Mouse (Mus musculus): ENCODE measurements around the gene Cd34. TPM values are rescaled to one million over a fixed set of nuclear protein-coding genes. Genes with fewer than 3 reads are reported as not detected.

Cd34 gene
- polyA plus RNA-seq, 1 experiment, result 85.9 TPM

- peaks cover 12% of the 10 kb centered on the region for H3K4me1 ChIP-seq (ENCODE audit: control insufficient read depth, insufficient read depth, low read length)
- TF ChIP-seq CTCF (IDR thresholded peaks at IDR 0.05; ENCODE audit: extremely low read depth, insufficient read depth, low read length) (no peak), POLR2A (IDR thresholded peaks at IDR 0.05; ENCODE audit: extremely low read depth, insufficient read depth, low read length) (no peak)
- no peak overlapping the region for H3K27ac ChIP-seq (ENCODE audit: insufficient read depth, low read length)
- H3K4me3 ChIP-seq (ENCODE audit: insufficient read depth, low read length), result no peak overlapping the region
These were observed 42.3 kb downstream of the Cd34 start for GRCm38 (mm10) chr1:194980826-194981435.

- Histone ChIP-seq H3K4me3 (ENCODE audit: insufficient read depth, low read length) (no peak overlapping the region), H3K4me1 (ENCODE audit: control insufficient read depth, insufficient read depth, low read length) (peaks cover 12% of the 10 kb centered on the region), H3K27ac (ENCODE audit: insufficient read depth, low read length) (peak overlapping the region; percentile 41; the same call in 1 of the 2 replicates)
- TF ChIP-seq POLR2A (IDR thresholded peaks at IDR 0.05; ENCODE audit: extremely low read depth, insufficient read depth, low read length) (no peak), CTCF (IDR thresholded peaks at IDR 0.05; ENCODE audit: extremely low read depth, insufficient read depth, low read length) (no peak)
These were observed 44.5 kb downstream of the Cd34 start for GRCm38 (mm10) chr1:194982931-194983690.

- Histone ChIP-seq H3K4me1 (ENCODE audit: control insufficient read depth, insufficient read depth, low read length) (peaks cover 14% of the 10 kb centered on the region), H3K4me3 (ENCODE audit: insufficient read depth, low read length) (no peak overlapping the region), H3K27ac (ENCODE audit: insufficient read depth, low read length) (no peak overlapping the region)
- TF ChIP-seq POLR2A (IDR thresholded peaks at IDR 0.05; ENCODE audit: extremely low read depth, insufficient read depth, low read length) (no peak), CTCF (IDR thresholded peaks at IDR 0.05; ENCODE audit: extremely low read depth, insufficient read depth, low read length) (no peak)
These were observed 46.3 kb downstream of the Cd34 start for GRCm38 (mm10) chr1:194984914-194985313.

- Histone ChIP-seq H3K27ac (ENCODE audit: insufficient read depth, low read length) (no peak overlapping the region), H3K4me3 (ENCODE audit: insufficient read depth, low read length) (no peak overlapping the region)
- no peak for TF ChIP-seq CTCF (IDR thresholded peaks at IDR 0.05; ENCODE audit: extremely low read depth, insufficient read depth, low read length)
- TF ChIP-seq POLR2A (IDR thresholded peaks at IDR 0.05; ENCODE audit: extremely low read depth, insufficient read depth, low read length), result no peak
These were observed 47.0 kb downstream of the Cd34 start for GRCm38 (mm10) chr1:194985442-194986210.

GRCm38 (mm10) chr1:194989024-194989423 is 50.4 kb downstream of the Cd34 start:
- Histone ChIP-seq H3K27ac (ENCODE audit: insufficient read depth, low read length) (no peak overlapping the region), H3K4me1 (ENCODE audit: control insufficient read depth, insufficient read depth, low read length) (peaks cover 11% of the 10 kb centered on the region; the same call in 1 of the 2 replicates), H3K4me3 (ENCODE audit: insufficient read depth, low read length) (no peak overlapping the region)
- no peak for TF ChIP-seq CTCF (IDR thresholded peaks at IDR 0.05; ENCODE audit: extremely low read depth, insufficient read depth, low read length)
- no peak for TF ChIP-seq POLR2A (IDR thresholded peaks at IDR 0.05; ENCODE audit: extremely low read depth, insufficient read depth, low read length)

More at GRCm38 (mm10) chr1:194985442-194986210, 47.0 kb downstream of the Cd34 start:
- H3K4me1 ChIP-seq (ENCODE audit: control insufficient read depth, insufficient read depth, low read length), result peaks cover 12% of the 10 kb centered on the region

- H3K4me1 ChIP-seq (ENCODE audit: control insufficient read depth, insufficient read depth, low read length), result peaks cover 12% of the 10 kb centered on the region; the same call in 1 of the 2 replicates
- TF ChIP-seq POLR2A (IDR thresholded peaks at IDR 0.05; ENCODE audit: extremely low read depth, insufficient read depth, low read length) (no peak), CTCF (IDR thresholded peaks at IDR 0.05; ENCODE audit: extremely low read depth, insufficient read depth, low read length) (no peak)
- H3K4me3 ChIP-seq (ENCODE audit: insufficient read depth, low read length), result no peak overlapping the region
- H3K27ac ChIP-seq (ENCODE audit: insufficient read depth, low read length), result no peak overlapping the region
These were observed 52.4 kb downstream of the Cd34 start for GRCm38 (mm10) chr1:194990976-194991375.

GRCm38 (mm10) chr1:194991654-194992053 is 53.0 kb downstream of the Cd34 start:
- TF ChIP-seq POLR2A (IDR thresholded peaks at IDR 0.05; ENCODE audit: extremely low read depth, insufficient read depth, low read length) (no peak), CTCF (IDR thresholded peaks at IDR 0.05; ENCODE audit: extremely low read depth, insufficient read depth, low read length) (no peak)
- no peak overlapping the region for H3K27ac ChIP-seq (ENCODE audit: insufficient read depth, low read length)
- H3K4me3 ChIP-seq (ENCODE audit: insufficient read depth, low read length), result no peak overlapping the region
- H3K4me1 ChIP-seq (ENCODE audit: control insufficient read depth, insufficient read depth, low read length), result peaks cover 12% of the 10 kb centered on the region; the same call in 1 of the 2 replicates

GRCm38 (mm10) chr1:194992589-194993317 is 54.1 kb downstream of the Cd34 start:
- H3K27ac ChIP-seq (ENCODE audit: insufficient read depth, low read length), result no peak overlapping the region
- peaks cover 12% of the 10 kb centered on the region; the same call in 1 of the 2 replicates for H3K4me1 ChIP-seq (ENCODE audit: control insufficient read depth, insufficient read depth, low read length)
- no peak for TF ChIP-seq CTCF (IDR thresholded peaks at IDR 0.05; ENCODE audit: extremely low read depth, insufficient read depth, low read length)
- no peak for TF ChIP-seq POLR2A (IDR thresholded peaks at IDR 0.05; ENCODE audit: extremely low read depth, insufficient read depth, low read length)
- H3K4me3 ChIP-seq (ENCODE audit: insufficient read depth, low read length), result no peak overlapping the region
